Mouse (Mus musculus) midbrain, embryonic 15.5 days (tissue): ENCODE measurements at regions not wholly inside any gene's neighbourhood (a gene's known extent, or its start where the extent isn't known, plus 50 kb on each side); places are given as distances from the start of the nearest gene placed in this dataset.

ENCODE experiments used
- ATAC-seq: fragments of 200-750 bp; cut with Nextera tagmentation; replicated peaks from 2 replicates; pipeline ENCODE4 v1.8.0; 2017; ENCODE audit warnings: moderate TSS enrichment
- H3K27ac ChIP-seq: fragments of 300-500 bp; sonication (generic); 2 replicates; pipeline ENCODE4 v1.5.1; 2015; ENCODE audit warnings: mild to moderate bottlenecking, inconsistent platforms
- H3K27me3 ChIP-seq: fragments of 300-500 bp; sonication (generic); replicated peaks from 2 replicates; pipeline ENCODE4 v1.6.1; 2015; ENCODE audit warnings: inconsistent platforms
- H3K36me3 ChIP-seq: fragments of 300-500 bp; sonication (generic); replicated peaks from 2 replicates; pipeline ENCODE4 v1.6.1; 2015; ENCODE audit warnings: inconsistent platforms
- H3K4me1 ChIP-seq: fragments of 300-500 bp; sonication (generic); 2 replicates; pipeline ENCODE4 v1.6.1; 2015; ENCODE audit warnings: inconsistent platforms
- H3K4me2 ChIP-seq: fragments of 300-500 bp; sonication (generic); 2 replicates; pipeline ENCODE4 v1.6.1; 2015; ENCODE audit warnings: inconsistent platforms, mild to moderate bottlenecking, moderate library complexity
- H3K4me3 ChIP-seq: fragments of 300-500 bp; sonication (generic); 2 replicates; pipeline ENCODE4 v1.5.1; 2015; ENCODE audit warnings: mild to moderate bottlenecking, inconsistent platforms
- H3K9ac ChIP-seq: fragments of 300-500 bp; sonication (generic); 2 replicates; pipeline ENCODE4 v1.6.1; 2015; ENCODE audit warnings: mild to moderate bottlenecking, inconsistent platforms
- H3K9me3 ChIP-seq: fragments of 300-500 bp; sonication (generic); 2 replicates; pipeline ENCODE4 v1.6.1; 2016; ENCODE audit warnings: inconsistent platforms
- WGBS: fragments of 180-500 bp; shearing (Covaris S2); methylation state at CpG from one replicate; pipeline ENCODE4 v1.1.7; 2015; ENCODE audit warnings: mixed read lengths; 5-methylcytosine and 5-hydroxymethylcytosine counted together

GRCm38 (mm10) chr3:42867370-42867769, 1125.0 kb downstream of the D3Ertd751e start:
- no peak overlapping the region for H3K9ac ChIP-seq
- no peaks in the 10 kb centered on the region for H3K27me3 ChIP-seq
- H3K4me1 ChIP-seq, result no peaks in the 10 kb centered on the region
- no peak for ATAC-seq
- H3K4me2 ChIP-seq, result no peak overlapping the region
- no peaks in the 10 kb centered on the region for H3K9me3 ChIP-seq
- H3K27ac ChIP-seq, result no peak overlapping the region
- H3K4me3 ChIP-seq, result no peak overlapping the region
- H3K36me3 ChIP-seq, result no peaks in the 10 kb centered on the region
- WGBS, result 92% methylated on average over 1 of the region's 1 CpGs

DNA sequence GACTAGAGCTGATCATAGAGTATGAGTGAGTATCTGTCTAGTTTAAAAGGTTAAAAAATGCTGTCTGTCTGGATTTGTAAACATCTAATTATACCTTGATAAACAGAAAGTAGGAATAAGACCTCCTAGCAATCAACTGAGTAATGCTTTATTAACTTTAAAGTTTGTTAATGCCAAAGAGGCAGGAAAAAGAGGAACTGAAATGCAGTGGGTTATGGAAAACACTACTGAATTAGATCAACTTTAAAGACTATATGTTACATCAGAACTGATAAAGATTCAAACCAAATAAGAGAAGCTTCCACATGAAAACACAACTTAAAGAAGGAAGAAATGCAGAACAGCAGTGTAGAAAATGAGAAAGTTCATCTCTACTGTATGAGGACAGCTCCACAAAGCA, 1136.6 kb downstream of the D3Ertd751e start:
- H3K36me3 ChIP-seq, result no peaks in the 10 kb centered on the region
- H3K4me1 ChIP-seq, result no peaks in the 10 kb centered on the region
- H3K27ac ChIP-seq, result no peak overlapping the region
- no peak overlapping the region for H3K4me3 ChIP-seq
- peaks cover 4% of the 10 kb centered on the region for H3K9me3 ChIP-seq
- no peak overlapping the region for H3K4me2 ChIP-seq
- no peak for ATAC-seq
- no peaks in the 10 kb centered on the region for H3K27me3 ChIP-seq
- no peak overlapping the region for H3K9ac ChIP-seq

GRCm38 (mm10) chr3:42884481-42884880, 1142.1 kb downstream of the D3Ertd751e start:
- H3K36me3 ChIP-seq, result no peaks in the 10 kb centered on the region
- no peaks in the 10 kb centered on the region for H3K27me3 ChIP-seq
- WGBS, result 44% methylated on average over 4 of the region's 4 CpGs
- H3K9ac ChIP-seq, result no peak overlapping the region
- no peak overlapping the region for H3K27ac ChIP-seq
- no peaks in the 10 kb centered on the region for H3K4me1 ChIP-seq
- peaks cover 4% of the 10 kb centered on the region for H3K9me3 ChIP-seq
- H3K4me2 ChIP-seq, result no peak overlapping the region
- peak; percentile 52; the same call in 1 of the 2 replicates for ATAC-seq
- H3K4me3 ChIP-seq, result no peak overlapping the region

DNA sequence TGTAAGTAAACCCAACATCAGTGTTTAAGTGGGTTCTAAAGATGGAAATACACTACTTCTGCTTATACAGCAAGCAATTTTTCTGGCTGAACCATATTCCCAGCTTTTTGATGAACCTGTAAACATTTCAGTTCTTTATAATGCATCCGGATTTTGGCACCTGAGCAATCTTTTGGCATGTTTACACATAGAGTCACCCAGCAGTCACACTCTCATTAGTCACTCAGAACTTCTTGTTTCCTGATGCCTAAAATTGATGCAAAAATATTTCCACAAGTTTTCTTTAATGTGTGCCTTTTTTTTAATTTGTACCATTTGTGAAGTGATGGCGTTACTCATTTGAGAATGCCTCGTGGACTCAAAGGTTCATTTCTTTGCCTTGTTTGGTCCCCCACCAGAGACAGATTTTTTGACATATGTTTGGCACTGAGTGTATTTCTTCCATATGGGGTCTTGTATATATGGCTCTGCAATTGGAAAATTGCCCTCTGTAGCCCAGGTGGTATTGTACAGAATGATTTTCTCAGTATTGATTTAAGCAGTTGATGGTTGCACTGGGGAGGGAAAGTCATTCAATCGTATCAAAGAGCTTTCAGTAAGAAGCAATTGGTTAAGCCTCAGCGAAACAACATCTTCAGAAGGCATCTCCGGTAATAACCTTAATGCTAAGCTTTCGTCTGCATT, 1149.7 kb downstream of the D3Ertd751e start:
- no peak overlapping the region for H3K9ac ChIP-seq
- H3K36me3 ChIP-seq, result no peaks in the 10 kb centered on the region
- no peak overlapping the region for H3K4me3 ChIP-seq
- no peak overlapping the region for H3K27ac ChIP-seq
- H3K9me3 ChIP-seq, result no peaks in the 10 kb centered on the region
- no peak overlapping the region for H3K4me2 ChIP-seq
- no peak for ATAC-seq
- no peaks in the 10 kb centered on the region for H3K27me3 ChIP-seq
- H3K4me1 ChIP-seq, result no peaks in the 10 kb centered on the region
- 70% methylated on average over 7 of the region's 7 CpGs for WGBS

- ATAC-seq, result no peak
- no peaks in the 10 kb centered on the region for H3K4me1 ChIP-seq
- no peak overlapping the region for H3K4me2 ChIP-seq
- H3K36me3 ChIP-seq, result no peaks in the 10 kb centered on the region
- no peaks in the 10 kb centered on the region for H3K9me3 ChIP-seq
- H3K4me3 ChIP-seq, result no peak overlapping the region
- no peak overlapping the region for H3K9ac ChIP-seq
- H3K27me3 ChIP-seq, result no peaks in the 10 kb centered on the region
- WGBS, result 67% methylated on average over 3 of the region's 3 CpGs
- no peak overlapping the region for H3K27ac ChIP-seq
These were observed 1153.4 kb downstream of the D3Ertd751e start for GRCm38 (mm10) chr3:42895787-42896186.

GRCm38 (mm10) chr3:42897936-42898335, 1155.5 kb downstream of the D3Ertd751e start:
- no peak overlapping the region for H3K9ac ChIP-seq
- no peak overlapping the region for H3K27ac ChIP-seq
- no peaks in the 10 kb centered on the region for H3K36me3 ChIP-seq
- no peak overlapping the region for H3K4me3 ChIP-seq
- H3K4me1 ChIP-seq, result no peaks in the 10 kb centered on the region
- H3K27me3 ChIP-seq, result no peaks in the 10 kb centered on the region
- H3K9me3 ChIP-seq, result no peaks in the 10 kb centered on the region
- ATAC-seq, result no peak
- H3K4me2 ChIP-seq, result no peak overlapping the region

DNA sequence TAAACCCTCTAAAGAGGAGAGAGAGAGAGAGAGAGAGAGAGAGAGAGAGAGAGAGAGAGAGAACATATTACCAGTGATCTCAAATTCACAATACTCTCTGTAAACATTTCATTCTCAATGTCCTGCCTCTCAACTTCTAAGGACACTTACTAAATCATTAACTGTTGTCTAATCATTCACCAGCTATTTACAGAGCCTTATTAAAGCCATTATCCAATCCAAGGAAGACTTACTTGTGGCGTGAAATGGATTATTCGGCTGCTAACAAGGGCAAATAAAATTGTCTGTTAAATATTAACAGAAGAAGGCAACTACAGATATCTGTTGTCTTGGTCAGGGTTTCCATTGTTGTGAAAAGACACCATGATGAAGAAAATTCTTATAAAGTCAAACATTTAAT, 1156.5 kb downstream of the D3Ertd751e start:
- H3K27me3 ChIP-seq, result no peaks in the 10 kb centered on the region
- H3K4me2 ChIP-seq, result no peak overlapping the region
- H3K9ac ChIP-seq, result no peak overlapping the region
- H3K27ac ChIP-seq, result no peak overlapping the region
- ATAC-seq, result no peak
- 89% methylated on average over 2 of the region's 2 CpGs for WGBS
- H3K9me3 ChIP-seq, result no peaks in the 10 kb centered on the region
- no peaks in the 10 kb centered on the region for H3K36me3 ChIP-seq
- H3K4me3 ChIP-seq, result no peak overlapping the region
- H3K4me1 ChIP-seq, result no peaks in the 10 kb centered on the region

DNA sequence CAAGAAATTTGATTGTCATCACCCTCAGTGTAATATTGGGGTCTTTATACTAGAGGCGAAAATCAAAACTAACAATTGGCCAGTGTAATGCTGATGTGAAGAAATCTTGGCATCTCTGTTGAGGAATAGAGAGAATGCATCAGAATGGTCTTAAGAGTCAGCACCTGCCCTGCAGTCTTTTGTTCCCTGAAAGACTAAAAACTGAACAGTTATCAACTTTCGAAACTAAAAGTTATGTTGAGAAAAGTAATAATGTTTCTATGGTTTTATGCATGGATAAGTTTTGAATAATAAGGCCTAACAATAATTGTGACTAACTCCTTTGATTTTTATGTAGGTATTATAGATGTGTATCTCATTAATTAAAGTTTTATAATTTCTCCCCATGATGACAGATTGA, 1158.6 kb downstream of the D3Ertd751e start:
- Histone ChIP-seq H3K9me3 (no peaks in the 10 kb centered on the region), H3K4me2 (no peak overlapping the region), H3K4me1 (no peaks in the 10 kb centered on the region), H3K4me3 (no peak overlapping the region), H3K9ac (no peak overlapping the region), H3K36me3 (no peaks in the 10 kb centered on the region), H3K27ac (no peak overlapping the region), H3K27me3 (no peaks in the 10 kb centered on the region)
- WGBS, result 92% methylated on average over 2 of the region's 2 CpGs
- no peak for ATAC-seq

DNA sequence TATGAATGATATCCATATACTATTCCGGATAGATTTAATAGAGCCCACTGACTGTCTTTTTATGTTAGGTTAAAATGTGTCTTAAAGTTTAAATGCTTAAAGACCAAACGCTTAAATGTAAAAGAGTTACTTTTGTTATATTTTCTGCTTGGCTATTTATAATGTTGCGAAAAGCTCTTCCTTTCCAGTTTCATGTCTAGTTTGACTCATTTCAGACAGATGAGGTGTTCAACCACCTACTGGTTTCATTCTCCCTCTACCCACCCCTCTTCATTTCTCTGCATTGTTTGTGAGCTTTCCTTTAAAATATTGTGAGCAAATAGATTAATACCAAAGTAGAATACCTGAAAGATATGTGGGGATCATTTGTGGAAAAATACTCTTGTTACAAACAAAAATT, 1163.8 kb downstream of the D3Ertd751e start:
- H3K27ac ChIP-seq, result no peak overlapping the region
- H3K4me3 ChIP-seq, result no peak overlapping the region
- H3K4me1 ChIP-seq, result 0 out of 2 replicates have a peak, but pooled peaks cover 7% of the 10 kb centered on the region
- ATAC-seq, result no peak
- WGBS, result 94% methylated on average over 3 of the region's 3 CpGs
- H3K9ac ChIP-seq, result no peak overlapping the region
- no peak overlapping the region for H3K4me2 ChIP-seq
- no peaks in the 10 kb centered on the region for H3K9me3 ChIP-seq
- no peaks in the 10 kb centered on the region for H3K36me3 ChIP-seq
- H3K27me3 ChIP-seq, result no peaks in the 10 kb centered on the region

DNA sequence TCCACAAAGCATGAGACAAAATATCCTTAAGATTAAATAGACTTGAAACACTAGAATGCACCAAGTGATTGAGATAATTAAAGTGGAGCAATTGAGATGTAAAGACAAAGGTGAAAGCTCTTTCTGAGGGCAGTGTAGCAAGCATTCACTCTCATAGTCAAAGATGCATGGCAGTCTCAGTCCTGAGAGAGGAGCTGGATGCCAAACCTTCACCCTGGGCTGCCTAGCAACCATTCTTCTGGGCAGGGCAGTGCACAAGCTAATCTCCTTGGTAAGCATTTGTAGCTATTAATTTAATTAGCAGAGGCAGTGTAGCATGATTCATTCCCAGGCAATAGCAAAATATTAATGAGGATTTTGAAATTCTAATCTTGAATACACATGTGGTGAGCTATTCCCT, 1166.0 kb downstream of the D3Ertd751e start:
- H3K4me1 ChIP-seq, result 0 out of 2 replicates have a peak, but pooled peaks cover 7% of the 10 kb centered on the region
- no peaks in the 10 kb centered on the region for H3K27me3 ChIP-seq
- no peak overlapping the region for H3K27ac ChIP-seq
- H3K9ac ChIP-seq, result no peak overlapping the region
- no peaks in the 10 kb centered on the region for H3K9me3 ChIP-seq
- no peaks in the 10 kb centered on the region for H3K36me3 ChIP-seq
- peak; percentile 94 for ATAC-seq
- H3K4me3 ChIP-seq, result no peak overlapping the region
- H3K4me2 ChIP-seq, result no peak overlapping the region

DNA sequence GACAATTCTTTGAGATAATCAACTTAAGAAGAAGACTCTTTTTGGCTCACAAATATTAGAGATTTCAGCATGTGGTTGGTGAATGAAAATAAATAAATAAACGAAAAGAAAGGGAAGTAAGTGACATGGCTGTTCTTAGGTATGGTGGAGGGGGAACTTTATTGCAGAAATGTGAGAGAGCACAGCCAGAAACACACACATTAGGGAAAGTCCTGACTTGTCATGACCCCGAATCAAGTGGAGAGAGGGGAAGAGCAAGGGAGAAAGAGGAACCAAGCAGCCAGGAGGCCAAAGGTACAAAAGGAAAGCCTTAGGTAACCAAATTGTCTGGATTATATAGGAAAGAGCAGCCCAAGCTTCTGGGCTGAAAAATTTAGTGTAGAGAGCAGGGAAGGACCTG, 1172.7 kb downstream of the D3Ertd751e start:
- H3K36me3 ChIP-seq, result no peaks in the 10 kb centered on the region
- H3K4me3 ChIP-seq, result no peak overlapping the region
- no peak overlapping the region for H3K27ac ChIP-seq
- no peak overlapping the region for H3K4me2 ChIP-seq
- ATAC-seq, result no peak
- H3K9me3 ChIP-seq, result no peaks in the 10 kb centered on the region
- 71% methylated on average over 2 of the region's 2 CpGs for WGBS
- H3K27me3 ChIP-seq, result no peaks in the 10 kb centered on the region
- H3K4me1 ChIP-seq, result no peaks in the 10 kb centered on the region
- no peak overlapping the region for H3K9ac ChIP-seq

DNA sequence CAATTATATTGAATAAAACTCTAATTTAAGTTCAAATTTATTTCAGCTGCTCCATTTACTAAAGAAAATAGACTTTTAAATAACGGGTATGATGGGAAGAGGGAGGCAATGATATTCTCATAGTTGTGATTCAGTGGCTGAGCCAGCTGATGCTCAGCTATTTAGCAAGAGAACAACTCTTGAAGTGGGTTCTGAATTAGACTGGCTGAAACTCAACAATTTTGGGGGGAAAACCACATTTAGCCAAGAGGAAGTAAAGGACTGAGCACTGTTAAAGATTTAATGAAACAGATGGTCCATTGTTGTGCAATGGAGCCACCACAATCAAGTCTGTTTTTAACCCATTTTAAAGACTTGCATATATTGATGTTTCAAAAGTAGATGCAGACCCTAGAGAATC, 1193.0 kb downstream of the D3Ertd751e start:
- H3K27me3 ChIP-seq, result no peaks in the 10 kb centered on the region
- H3K27ac ChIP-seq, result no peak overlapping the region
- no peaks in the 10 kb centered on the region for H3K4me1 ChIP-seq
- no peaks in the 10 kb centered on the region for H3K9me3 ChIP-seq
- no peak overlapping the region for H3K9ac ChIP-seq
- H3K4me2 ChIP-seq, result no peak overlapping the region
- WGBS, result 60% methylated on average over 1 of the region's 1 CpGs
- no peak overlapping the region for H3K4me3 ChIP-seq
- no peak for ATAC-seq
- no peaks in the 10 kb centered on the region for H3K36me3 ChIP-seq

DNA sequence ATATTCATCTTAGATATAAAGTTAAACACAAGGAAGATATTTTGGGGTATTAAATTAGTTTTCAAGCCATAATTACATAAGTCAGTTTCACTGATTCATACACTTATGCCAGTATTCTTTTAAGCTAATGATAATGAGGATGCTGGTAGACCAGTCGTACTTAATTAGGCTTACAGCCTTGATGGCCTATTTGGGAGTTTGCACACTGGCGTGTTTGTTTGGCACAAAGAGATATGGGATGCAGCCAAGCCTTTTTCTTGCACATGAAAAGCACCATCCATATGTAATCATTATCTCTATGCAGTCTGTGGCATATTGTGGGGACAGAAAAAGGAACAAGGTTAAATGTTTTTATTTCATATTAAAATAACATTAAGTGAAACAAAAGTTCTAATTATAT, 1234.7 kb downstream of the D3Ertd751e start:
- WGBS, result 63% methylated on average over 2 of the region's 2 CpGs
- Histone ChIP-seq H3K4me2 (no peak overlapping the region), H3K9me3 (no peaks in the 10 kb centered on the region), H3K27ac (no peak overlapping the region), H3K4me1 (no peaks in the 10 kb centered on the region), H3K27me3 (no peaks in the 10 kb centered on the region), H3K36me3 (no peaks in the 10 kb centered on the region), H3K9ac (no peak overlapping the region), H3K4me3 (no peak overlapping the region)
- ATAC-seq, result no peak
